Mouse (Mus musculus) kidney, adult 9 months (tissue): Measurements from ENCODE around the gene Cntn5.

Experiments
- DNase-seq: peaks from one replicate; pipeline ENCODE4 v3.0.0; 2022

Cntn5 gene

GRCm38 (mm10) chr9:10121350-10122057 is 783.1 kb downstream of the Cntn5 start:
- no peak for DNase-seq

GRCm38 (mm10) chr9:10116581-10116980 is 788.0 kb downstream of the Cntn5 start:
- DNase-seq: no peak

- peak; percentile 61 for DNase-seq
Measured at GRCm38 (mm10) chr9:10109156-10109555, 795.4 kb downstream of the Cntn5 start.

- no peak for DNase-seq
Measured at GRCm38 (mm10) chr9:10107861-10108260, 796.7 kb downstream of the Cntn5 start.

- no peak for DNase-seq
Measured at GRCm38 (mm10) chr9:10101812-10102440, 802.6 kb downstream of the Cntn5 start.

- no peak for DNase-seq
Measured at GRCm38 (mm10) chr9:10076282-10076681, 828.3 kb downstream of the Cntn5 start.

GRCm38 (mm10) chr9:10073401-10073800 is 831.2 kb downstream of the Cntn5 start:
- DNase-seq: peak; percentile 5

- DNase-seq: no peak
Measured at GRCm38 (mm10) chr9:10072860-10073259, 831.7 kb downstream of the Cntn5 start.

GRCm38 (mm10) chr9:10071271-10071670 is 833.3 kb downstream of the Cntn5 start:
- DNase-seq: no peak

GRCm38 (mm10) chr9:10044969-10045789 is 859.4 kb downstream of the Cntn5 start:
- DNase-seq: no peak

- no peak for DNase-seq
Measured at GRCm38 (mm10) chr9:10043001-10043400, 861.6 kb downstream of the Cntn5 start.

GRCm38 (mm10) chr9:10015129-10015528 is 889.4 kb downstream of the Cntn5 start:
- no peak for DNase-seq

- DNase-seq: no peak
Measured at GRCm38 (mm10) chr9:9984028-9984427, 920.5 kb downstream of the Cntn5 start.

GRCm38 (mm10) chr9:9983220-9983619 is 921.4 kb downstream of the Cntn5 start:
- DNase-seq: no peak

- DNase-seq: no peak
Measured at GRCm38 (mm10) chr9:9965370-9965769, 939.2 kb downstream of the Cntn5 start.

- no peak for DNase-seq
Measured at GRCm38 (mm10) chr9:9960610-9961172, 943.9 kb downstream of the Cntn5 start.

- no peak for DNase-seq
Measured at GRCm38 (mm10) chr9:9949346-9949745, 955.2 kb downstream of the Cntn5 start.

GRCm38 (mm10) chr9:9944872-9945271 is 959.7 kb downstream of the Cntn5 start:
- no peak for DNase-seq

GRCm38 (mm10) chr9:9937444-9938436 is 966.8 kb downstream of the Cntn5 start:
- no peak for DNase-seq

GRCm38 (mm10) chr9:9920580-9920979 is 984.0 kb downstream of the Cntn5 start:
- no peak for DNase-seq

GRCm38 (mm10) chr9:9899070-9899469 is 1005.5 kb downstream of the Cntn5 start:
- no peak for DNase-seq

- DNase-seq: peak; percentile 28
Measured at GRCm38 (mm10) chr9:9886210-9886609, 1018.4 kb downstream of the Cntn5 start.
